Mouse (Mus musculus) erythroblast, embryonic 14.5 days (primary cell): Measurements from ENCODE around the gene Tmcc1.

ENCODE experiments used
- GATA1 ChIP-seq: IDR thresholded peaks from 2 replicates; pipeline ENCODE4 v1.6.1; 2012; ENCODE audit warnings: low read length, inconsistent platforms, mixed read lengths
- TAL1 ChIP-seq: IDR thresholded peaks from 3 replicates; pipeline ENCODE4 v1.6.1; 2012; ENCODE audit warnings: low read length, inconsistent platforms, mixed read lengths

DNA sequence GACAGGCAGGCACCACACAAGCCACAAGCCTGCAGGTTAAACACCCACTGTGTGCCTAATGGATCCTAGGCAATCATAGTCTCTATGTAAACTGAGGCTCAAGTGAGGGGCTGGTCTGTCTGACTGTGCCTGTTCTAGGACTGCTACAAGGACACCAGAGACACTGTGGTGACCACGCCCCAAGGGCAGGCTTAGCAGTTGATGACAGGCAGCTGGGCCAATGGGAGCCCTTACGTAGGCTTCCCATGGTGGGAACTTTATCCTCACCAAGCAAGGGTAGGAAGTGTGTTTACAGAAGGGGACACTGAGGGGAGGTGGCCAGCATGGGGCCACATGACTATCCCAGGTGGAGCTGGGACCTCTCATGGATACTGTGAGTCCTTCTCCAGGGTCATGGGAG, 194.1 kb downstream of the Tmcc1 start:
- TF ChIP-seq GATA1, result no peak
- no peak for TF ChIP-seq TAL1
